Mouse (Mus musculus) midbrain, embryonic 10.5 days (tissue): ENCODE data around the gene Gm21425. TPM values are rescaled to one million over a fixed set of nuclear protein-coding genes. Genes with fewer than 3 reads are reported as not detected.
"Not testable (repeated sequence)": the region's sequence is repeated elsewhere in the genome, so short reads cannot be mapped to it uniquely, and the experiment has no call there.

Experiments used
- DNase-seq: peaks from one replicate; pipeline ENCODE4 v3.0.0-alpha.2; 2017; ENCODE audit warnings: low spot score
- H3K27ac ChIP-seq: fragments of 300-500 bp; sonication (generic); replicated peaks from 2 replicates; pipeline ENCODE4 v1.5.1; 2016; ENCODE audit warnings: mild to moderate bottlenecking
- H3K27me3 ChIP-seq: fragments of 300-500 bp; sonication (generic); 2 replicates; pipeline ENCODE4 v1.6.1; 2016; ENCODE audit warnings: low read depth, mild to moderate bottlenecking; ENCODE audit not compliant: poor library complexity, severe bottlenecking
- H3K36me3 ChIP-seq: fragments of 300-500 bp; sonication (generic); 2 replicates; pipeline ENCODE4 v1.6.1; 2016; ENCODE audit warnings: mild to moderate bottlenecking, moderate library complexity
- H3K4me1 ChIP-seq: fragments of 300-500 bp; sonication (generic); 2 replicates; pipeline ENCODE4 v1.6.1; 2016
- H3K4me3 ChIP-seq: fragments of 300-500 bp; sonication (generic); 2 replicates; pipeline ENCODE4 v1.5.1; 2016; ENCODE audit warnings: mild to moderate bottlenecking, moderate library complexity
- H3K9me3 ChIP-seq: fragments of 300-500 bp; sonication (generic); replicated peaks from 2 replicates; pipeline ENCODE4 v1.6.1; 2016; ENCODE audit warnings: mild to moderate bottlenecking
- WGBS: fragments of 180-500 bp; shearing (Covaris S2); methylation state at CpG from one replicate; pipeline ENCODE4 v1.1.7; 2016; 5-methylcytosine and 5-hydroxymethylcytosine counted together
- polyA plus RNA-seq: library from polyadenylated mRNA; unstranded; fragments of >200 nt; fragmentation: Nextera tagmentation; extraction: Ambion mirVana; gene quantifications from 2 replicates; pipeline ENCODE4 v1.2.1, GENCODE M21; 2016

Gene Gm21425
- polyA plus RNA-seq = not detected in 2 replicates

DNA sequence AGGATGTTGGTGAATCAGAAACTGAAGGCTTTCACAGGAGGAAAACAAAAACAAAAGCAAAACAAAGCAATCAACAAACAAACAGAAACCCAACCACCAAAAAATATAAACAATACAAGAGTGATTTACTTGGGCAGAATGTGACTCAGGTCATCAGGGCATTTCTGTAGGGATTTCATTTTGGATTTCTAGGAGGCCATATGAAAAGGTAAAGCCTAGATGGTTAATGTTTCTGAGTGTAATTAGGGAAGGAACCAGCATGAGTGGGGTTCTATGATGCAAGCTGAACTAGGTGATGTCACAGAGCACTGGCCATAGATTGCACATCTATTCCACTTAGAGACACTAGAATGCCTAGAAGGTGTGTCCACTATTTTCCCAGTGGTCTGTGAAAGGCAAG is at the start of gene Gm21425:
Gm21425 (plus strand) TSS at position 301 of the 400 bp plus-strand sequence.
- H3K27me3 ChIP-seq, H3K36me3 ChIP-seq, DNase-seq, H3K4me3 ChIP-seq, H3K9me3 ChIP-seq, H3K4me1 ChIP-seq, H3K27ac ChIP-seq: not testable (repeated sequence)

DNA sequence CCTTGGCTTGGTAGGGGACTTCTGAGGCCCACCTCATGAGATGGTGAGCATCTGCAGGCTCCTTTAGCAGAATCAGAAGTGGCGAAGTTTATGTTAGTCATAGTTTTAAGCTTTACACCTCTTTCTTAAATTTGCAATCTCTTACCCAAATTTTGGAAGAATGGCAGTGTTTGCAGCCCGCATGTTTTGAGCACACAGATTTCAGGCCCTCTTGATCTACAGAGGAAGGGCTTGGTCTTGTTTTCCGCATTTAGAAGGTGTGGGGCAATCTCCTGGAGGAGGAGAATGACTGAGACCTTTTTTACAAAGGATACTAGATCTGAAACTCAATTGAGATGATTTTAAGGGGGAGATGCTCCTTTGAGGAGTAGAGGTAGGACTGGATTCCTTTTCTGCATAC is 28.4 kb upstream of the Gm21425 start, which contains the start of gene Gm21891:
Gm21891 (minus strand) TSS at position 101 of the 400 bp plus-strand sequence.
- DNase-seq, H3K9me3 ChIP-seq, H3K4me1 ChIP-seq, H3K27ac ChIP-seq, H3K4me3 ChIP-seq, H3K27me3 ChIP-seq, H3K36me3 ChIP-seq: not testable (repeated sequence)
- no CpG with 5 or more reads among the region's 3 CpGs for WGBS

Other genes with a start within 250 kb of the Gm21425 start
- gene Gm20807, start 119.1 kb upstream of the Gm21425 start, polyA plus RNA-seq = not detected in 2 replicates
- gene Gm21891, start 28.5 kb upstream of the Gm21425 start, polyA plus RNA-seq = not detected in 2 replicates
- gene Gm21828, start 62.0 kb downstream of the Gm21425 start, polyA plus RNA-seq = not detected in 2 replicates
- gene Gm21440, start 90.4 kb downstream of the Gm21425 start, polyA plus RNA-seq = not detected in 2 replicates
- not detected in 2 replicates for gene Gm21454, start 90.5 kb downstream of the Gm21425 start, polyA plus RNA-seq
- gene Gm21725, start 187.1 kb downstream of the Gm21425 start, polyA plus RNA-seq = not detected in 2 replicates